Mouse (Mus musculus) ES-Bruce4 (cell line): ENCODE data around the gene Chrna4. TPM values are rescaled to one million over a fixed set of nuclear protein-coding genes. Genes with fewer than 3 reads are reported as not detected.
A peak's percentile ranks its signal among the peaks of the same experiment; 100 is the strongest.

ENCODE experiments used
- H3K27ac ChIP-seq: 2 replicates; pipeline ENCODE4 v1.5.1; 2012; ENCODE audit warnings: low read length, inconsistent platforms; ENCODE audit not compliant: insufficient read depth
- H3K27me3 ChIP-seq: 2 replicates; pipeline ENCODE4 v1.6.1; 2012; ENCODE audit warnings: mild to moderate bottlenecking, low read length, inconsistent platforms; ENCODE audit not compliant: control insufficient read depth, poor library complexity, insufficient read depth, severe bottlenecking
- H3K36me3 ChIP-seq: 2 replicates; pipeline ENCODE4 v1.6.1; 2012; ENCODE audit warnings: inconsistent platforms, mild to moderate bottlenecking, low read length, moderate library complexity; ENCODE audit not compliant: control insufficient read depth, poor library complexity, insufficient read depth, severe bottlenecking
- H3K4me1 ChIP-seq: one replicate; pipeline ENCODE4 v1.8.1; 2011; ENCODE audit warnings: low read length; ENCODE audit not compliant: control insufficient read depth, insufficient read depth
- H3K4me3 ChIP-seq: 2 replicates; pipeline ENCODE4 v1.5.1; 2011; ENCODE audit warnings: low read depth, mild to moderate bottlenecking, low read length
- H3K9ac ChIP-seq: 2 replicates; pipeline ENCODE4 v1.6.1; 2012; ENCODE audit warnings: low read depth, mild to moderate bottlenecking, inconsistent platforms; ENCODE audit not compliant: poor library complexity, severe bottlenecking
- H3K9me3 ChIP-seq: replicated peaks from 2 replicates; pipeline ENCODE4 v1.6.1; 2012; ENCODE audit warnings: mild to moderate bottlenecking, low read length, inconsistent platforms; ENCODE audit not compliant: control insufficient read depth, poor library complexity, insufficient read depth, severe bottlenecking
- CTCF ChIP-seq: IDR thresholded peaks from one replicate; pipeline ENCODE4 v1.8.1; 2011; ENCODE audit warnings: low read depth, low read length
- EP300 ChIP-seq: IDR thresholded peaks from 2 replicates; pipeline ENCODE4 v1.6.1; 2011; ENCODE audit warnings: low read depth, low read length; ENCODE audit not compliant: insufficient read depth
- POLR2A ChIP-seq: IDR thresholded peaks from one replicate; pipeline ENCODE4 v1.8.1; 2011; ENCODE audit warnings: low read length; ENCODE audit not compliant: insufficient read depth
- polyA plus RNA-seq: library from polyadenylated mRNA; stranded (reverse); fragments of >200 nt; gene quantifications from 2 replicates; pipeline ENCODE4 v1.2.4, GENCODE M21; 2011; ENCODE audit warnings: low read depth; ENCODE audit not compliant: missing spikeins, insufficient read depth, insufficient read length

Gene Chrna4
- polyA plus RNA-seq, 1 experiment = 1.0 TPM

DNA sequence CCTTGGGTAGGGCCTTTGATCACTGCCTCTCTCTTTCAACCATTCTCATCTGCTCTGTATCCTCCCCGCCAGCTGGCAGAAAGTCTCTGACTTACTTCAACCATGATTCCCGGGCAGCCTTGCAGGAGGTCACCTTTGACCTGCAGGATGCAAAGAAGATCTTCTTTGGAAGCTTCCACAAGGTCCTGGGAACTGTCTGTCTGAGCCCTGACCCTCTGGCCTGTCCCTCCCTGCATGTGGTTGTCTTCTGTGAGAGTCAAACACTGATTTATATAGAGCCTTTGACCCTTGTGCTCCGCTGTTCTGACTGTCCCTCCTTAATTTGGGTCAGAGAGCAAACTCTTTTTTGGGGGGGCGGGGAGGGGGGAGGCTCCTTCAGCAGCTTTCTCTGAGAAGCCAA is 36.3 kb downstream of the Chrna4 start:
- no peaks in the 10 kb centered on the region for H3K36me3 ChIP-seq
- no peaks in the 10 kb centered on the region for H3K9me3 ChIP-seq
- no peaks in the 10 kb centered on the region for H3K4me1 ChIP-seq
- TF ChIP-seq POLR2A = no peak
- no peak for TF ChIP-seq CTCF
- TF ChIP-seq EP300 = no peak
- no peak overlapping the region for H3K9ac ChIP-seq
- no peak overlapping the region for H3K4me3 ChIP-seq
- H3K27me3 ChIP-seq = no peaks in the 10 kb centered on the region
- H3K27ac ChIP-seq = no peak overlapping the region

DNA sequence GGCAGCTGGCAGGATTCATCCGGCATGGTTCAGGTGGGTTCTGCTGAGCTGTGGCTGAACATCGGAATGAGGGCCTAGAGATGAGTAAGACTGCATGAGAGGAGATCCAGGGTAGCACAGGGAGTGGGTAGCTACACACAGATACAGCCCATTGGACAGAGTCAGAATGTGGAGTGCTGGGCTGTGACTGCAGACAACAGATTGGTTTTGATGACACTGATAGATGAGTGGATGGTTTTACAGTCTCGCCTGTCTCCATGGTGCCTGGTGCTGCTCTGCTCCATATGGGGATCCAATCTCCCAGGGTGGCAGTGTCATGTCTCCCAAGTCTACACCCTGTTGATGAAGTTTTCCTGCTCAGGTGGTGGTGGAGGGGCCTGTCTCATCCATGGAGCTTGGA is 46.4 kb downstream of the Chrna4 start:
- TF ChIP-seq EP300 = no peak
- Histone ChIP-seq H3K36me3 (no peaks in the 10 kb centered on the region), H3K9ac (no peak overlapping the region)

DNA sequence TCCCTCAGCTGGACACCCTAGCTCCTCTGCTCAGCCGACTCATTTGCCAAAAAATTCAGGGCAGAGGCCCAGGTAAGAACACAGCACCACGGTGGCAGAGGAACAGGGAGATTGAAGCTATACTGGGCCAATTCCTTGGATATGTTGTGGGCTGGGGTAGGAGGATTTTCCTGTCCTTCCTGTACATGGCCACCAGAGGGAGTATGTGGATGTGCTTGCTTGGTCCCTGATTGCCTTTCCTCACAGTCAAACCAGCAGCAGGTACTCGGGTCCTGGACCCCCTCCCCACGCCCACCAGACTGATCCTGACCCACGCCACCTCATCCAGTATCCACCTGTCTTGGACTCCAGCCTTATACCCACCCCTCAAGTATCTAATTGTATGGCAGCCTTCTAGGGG is 46.9 kb downstream of the Chrna4 start:
- Histone ChIP-seq H3K9ac (no peak overlapping the region), H3K27ac (no peak overlapping the region), H3K4me3 (no peak overlapping the region), H3K36me3 (no peaks in the 10 kb centered on the region), H3K27me3 (no peaks in the 10 kb centered on the region), H3K9me3 (no peaks in the 10 kb centered on the region), H3K4me1 (no peaks in the 10 kb centered on the region)
- TF ChIP-seq EP300 = no peak
- TF ChIP-seq CTCF = peak; percentile 84

More for the DNA sequence above, 46.4 kb downstream of the Chrna4 start:
- no peak overlapping the region for H3K27ac ChIP-seq
- no peak overlapping the region for H3K4me3 ChIP-seq
- no peaks in the 10 kb centered on the region for H3K27me3 ChIP-seq
- no peaks in the 10 kb centered on the region for H3K4me1 ChIP-seq
- H3K9me3 ChIP-seq = no peaks in the 10 kb centered on the region

DNA sequence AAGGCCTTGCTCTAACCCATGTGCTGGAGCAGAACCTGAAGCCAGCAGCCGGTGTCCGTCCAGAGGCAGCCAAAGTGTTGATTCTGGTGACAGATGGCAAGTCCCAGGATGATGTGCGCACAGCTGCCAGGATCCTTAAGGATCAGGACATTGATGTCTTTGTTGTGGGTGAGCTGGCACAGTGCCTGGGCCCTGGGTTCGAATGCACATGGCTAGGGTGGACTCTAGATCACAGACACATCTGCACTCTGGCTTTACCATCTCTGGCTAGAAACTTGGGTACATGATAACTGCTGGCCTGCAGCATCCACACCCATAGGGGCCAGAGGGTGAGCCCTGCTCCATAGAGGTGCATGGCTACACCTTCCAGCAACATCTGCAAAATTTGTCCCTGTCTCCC is 47.9 kb downstream of the Chrna4 start:
- no peaks in the 10 kb centered on the region for H3K27me3 ChIP-seq
- H3K4me1 ChIP-seq = no peaks in the 10 kb centered on the region
- no peak overlapping the region for H3K9ac ChIP-seq
- TF ChIP-seq POLR2A (no peak), EP300 (no peak), CTCF (no peak)
- no peak overlapping the region for H3K27ac ChIP-seq
- H3K36me3 ChIP-seq = no peaks in the 10 kb centered on the region
- H3K4me3 ChIP-seq = no peak overlapping the region
- H3K9me3 ChIP-seq = no peaks in the 10 kb centered on the region

DNA sequence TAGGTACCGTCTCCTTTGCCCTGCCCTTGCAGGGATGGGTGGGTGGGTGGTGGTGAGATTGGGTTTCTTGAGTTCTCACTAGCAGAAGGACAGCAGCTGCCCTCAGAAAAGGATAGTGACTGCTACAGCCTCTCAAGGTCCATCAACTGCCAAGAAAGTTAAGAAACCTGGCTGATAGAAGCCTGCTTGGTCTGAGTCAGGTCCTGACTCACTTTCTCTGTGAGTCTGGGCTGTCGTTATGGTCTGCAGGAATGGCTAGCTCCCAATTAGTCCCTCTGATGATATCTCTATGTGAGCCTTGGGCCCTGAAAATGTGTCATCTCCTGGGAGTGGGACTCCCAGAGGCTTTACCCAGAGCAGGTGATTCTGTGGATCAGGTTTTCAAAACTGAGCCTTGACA is 49.0 kb downstream of the Chrna4 start:
- TF ChIP-seq EP300 (no peak), POLR2A (no peak), CTCF (no peak)
- Histone ChIP-seq H3K9ac (no peak overlapping the region), H3K4me1 (no peaks in the 10 kb centered on the region), H3K4me3 (no peak overlapping the region), H3K27ac (no peak overlapping the region), H3K27me3 (no peaks in the 10 kb centered on the region), H3K9me3 (no peaks in the 10 kb centered on the region), H3K36me3 (no peaks in the 10 kb centered on the region)

DNA sequence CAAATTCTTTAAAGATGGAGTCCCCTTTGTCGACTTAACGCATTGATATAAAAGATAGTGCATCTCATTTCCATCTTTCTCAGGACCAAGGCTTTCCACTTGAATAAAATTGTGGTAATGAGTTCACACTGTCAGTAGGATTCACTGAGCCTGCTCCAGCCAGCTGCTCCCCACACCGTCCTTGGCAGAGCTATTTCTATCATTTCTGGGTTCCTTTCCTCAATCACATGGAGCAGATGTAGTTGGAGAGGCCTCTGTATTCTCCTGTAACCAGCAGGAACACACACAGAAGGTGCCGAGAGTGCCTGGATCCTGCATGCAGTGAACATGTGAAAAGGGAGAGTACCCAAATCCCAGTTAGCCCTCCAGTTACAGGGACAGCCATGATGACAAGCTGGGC is 53.0 kb downstream of the Chrna4 start:
- Histone ChIP-seq H3K4me3 (no peak overlapping the region), H3K36me3 (no peaks in the 10 kb centered on the region), H3K27ac (no peak overlapping the region), H3K4me1 (peaks cover 5% of the 10 kb centered on the region), H3K9me3 (no peaks in the 10 kb centered on the region), H3K9ac (no peak overlapping the region), H3K27me3 (no peaks in the 10 kb centered on the region)
- no peak for TF ChIP-seq CTCF
- no peak for TF ChIP-seq POLR2A
- no peak for TF ChIP-seq EP300

DNA sequence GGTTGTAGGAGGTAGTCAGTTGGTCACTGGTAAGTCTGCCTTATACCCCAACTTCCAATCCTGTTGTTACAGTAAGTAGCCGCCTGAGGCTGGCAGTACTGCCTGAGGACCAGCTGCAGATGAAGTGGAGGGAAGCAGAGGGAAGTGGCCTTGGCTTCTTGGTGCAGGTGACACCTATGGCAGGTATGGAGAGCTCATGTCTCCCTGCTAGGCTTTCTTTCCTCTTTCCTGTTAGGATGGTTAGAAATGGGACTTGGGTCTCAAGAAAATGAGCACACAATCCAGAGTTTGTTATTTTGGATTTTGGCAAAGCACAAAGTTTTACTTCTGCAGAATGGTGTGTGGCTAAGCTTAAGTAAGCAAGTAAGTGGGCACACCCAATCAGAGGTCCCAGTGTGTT is 54.4 kb downstream of the Chrna4 start:
- no peak for TF ChIP-seq CTCF
- TF ChIP-seq POLR2A = no peak
- TF ChIP-seq EP300 = no peak
- Histone ChIP-seq H3K4me3 (no peak overlapping the region), H3K27me3 (no peaks in the 10 kb centered on the region), H3K4me1 (peaks cover 7% of the 10 kb centered on the region), H3K9ac (no peak overlapping the region), H3K9me3 (no peaks in the 10 kb centered on the region), H3K27ac (no peak overlapping the region), H3K36me3 (no peaks in the 10 kb centered on the region)
